Mouse (Mus musculus): ENCODE data around the gene Mlxip.

Mlxip gene

GRCm38 (mm10) chr5:123499717-123500116, 105.1 kb downstream of the Mlxip start:
- intact Hi-C loops (cut with DNase I): loop anchor here (1.0 to 5.0 kb wide), 2 partner anchors 55 to 127 kb away; no protein-coding TSS in a partner anchor

DNA sequence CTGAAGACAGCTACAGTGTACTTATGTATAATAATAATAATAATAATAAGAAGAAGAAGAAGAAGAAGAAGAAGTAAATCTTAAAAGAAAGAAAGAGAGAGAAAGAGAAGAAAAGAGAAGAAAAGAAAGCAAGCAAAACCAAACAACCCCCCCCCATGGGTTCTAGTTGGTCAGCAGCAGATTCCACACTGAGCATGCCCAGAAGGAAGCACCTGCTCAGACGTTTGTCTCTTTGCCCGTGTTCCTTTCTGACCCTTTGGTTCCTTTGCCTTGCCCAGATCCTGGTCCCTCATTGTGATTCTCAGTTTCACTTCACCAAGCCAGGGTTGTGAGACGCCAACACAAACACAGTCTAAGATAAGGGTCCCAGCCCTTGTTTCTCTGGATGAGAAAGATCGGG, 107.4 kb downstream of the Mlxip start:
- intact Hi-C loops (cut with DNase I): loop anchor here (5.0 kb wide), 1 partner anchor 130 kb away; no protein-coding TSS in a partner anchor

Measured in adrenal gland (tissue).